Mouse (Mus musculus) kidney, embryonic 15.5 days (tissue): ENCODE data around the gene Vwa3a. TPM values are rescaled to one million over a fixed set of nuclear protein-coding genes. Genes with fewer than 3 reads are reported as not detected.

Experiments used
- ATAC-seq: fragments of 200-750 bp; cut with Nextera tagmentation; replicated peaks from 2 replicates; pipeline ENCODE4 v1.8.0; 2017; ENCODE audit warnings: moderate TSS enrichment; ENCODE audit not compliant: low FRiP score
- H3K27ac ChIP-seq: fragments of 300-500 bp; sonication (generic); 2 replicates; pipeline ENCODE4 v1.5.1; 2015; ENCODE audit warnings: mild to moderate bottlenecking, inconsistent platforms
- H3K27me3 ChIP-seq: fragments of 300-500 bp; sonication (generic); 2 replicates; pipeline ENCODE4 v1.6.1; 2015; ENCODE audit warnings: inconsistent platforms
- H3K36me3 ChIP-seq: fragments of 300-500 bp; sonication (generic); 2 replicates; pipeline ENCODE4 v1.6.1; 2015; ENCODE audit warnings: inconsistent platforms
- H3K4me1 ChIP-seq: fragments of 300-500 bp; sonication (generic); 2 replicates; pipeline ENCODE4 v1.6.1; 2015; ENCODE audit warnings: inconsistent platforms
- H3K4me2 ChIP-seq: fragments of 300-500 bp; sonication (generic); 2 replicates; pipeline ENCODE4 v1.6.1; 2015; ENCODE audit warnings: moderate library complexity, mild to moderate bottlenecking, inconsistent platforms
- H3K4me3 ChIP-seq: fragments of 300-500 bp; sonication (generic); replicated peaks from 2 replicates; pipeline ENCODE4 v1.5.1; 2015; ENCODE audit warnings: mild to moderate bottlenecking, inconsistent platforms
- H3K9ac ChIP-seq: fragments of 300-500 bp; sonication (generic); 2 replicates; pipeline ENCODE4 v1.6.1; 2015; ENCODE audit warnings: mild to moderate bottlenecking, inconsistent platforms
- H3K9me3 ChIP-seq: fragments of 300-500 bp; sonication (generic); replicated peaks from 2 replicates; pipeline ENCODE4 v1.6.1; 2016; ENCODE audit warnings: inconsistent platforms
- WGBS: fragments of 180-500 bp; shearing (Covaris S2); methylation state at CpG from one replicate; pipeline ENCODE4 v1.1.7; 2015; ENCODE audit warnings: mixed read lengths; 5-methylcytosine and 5-hydroxymethylcytosine counted together
- polyA plus RNA-seq: library from polyadenylated mRNA; unstranded; fragments of >200 nt; fragmentation: Nextera tagmentation; extraction: Ambion mirVana; gene quantifications from 2 replicates; pipeline ENCODE4 v1.2.1, GENCODE M21; 2015

Vwa3a gene
- polyA plus RNA-seq, 1 experiment from 2014 or later = 0.17 TPM

GRCm38 (mm10) chr7:120823248-120823647 lies 84.1 kb downstream of the Vwa3a start:
- H3K36me3 ChIP-seq = no peaks in the 10 kb centered on the region
- no peak overlapping the region for H3K4me3 ChIP-seq
- no peak overlapping the region for H3K4me2 ChIP-seq
- no peak overlapping the region for H3K27ac ChIP-seq
- no peak overlapping the region for H3K9ac ChIP-seq
- 0 out of 2 replicates have a peak, but pooled peaks cover 2% of the 10 kb centered on the region for H3K4me1 ChIP-seq
- WGBS = 24% methylated on average over 5 of the region's 5 CpGs
- 0 out of 2 replicates have a peak, but pooled peaks cover 2% of the 10 kb centered on the region for H3K27me3 ChIP-seq
- no peaks in the 10 kb centered on the region for H3K9me3 ChIP-seq
- 0 out of 2 replicates have a peak, but pooled peaks have one; percentile 31 for ATAC-seq

GRCm38 (mm10) chr7:120825097-120825496 lies 86.0 kb downstream of the Vwa3a start:
- H3K4me1 ChIP-seq = peaks cover 6% of the 10 kb centered on the region
- H3K4me2 ChIP-seq = no peak overlapping the region
- H3K4me3 ChIP-seq = no peak overlapping the region
- H3K36me3 ChIP-seq = no peaks in the 10 kb centered on the region
- 75% methylated on average over 2 of the region's 2 CpGs for WGBS
- peaks cover 2% of the 10 kb centered on the region; the same call in 1 of the 2 replicates for H3K27me3 ChIP-seq
- H3K9me3 ChIP-seq = no peaks in the 10 kb centered on the region
- no peak overlapping the region for H3K27ac ChIP-seq
- no peak overlapping the region for H3K9ac ChIP-seq
- ATAC-seq = no peak

GRCm38 (mm10) chr7:120826408-120826807 lies 87.3 kb downstream of the Vwa3a start:
- Histone ChIP-seq H3K9ac (no peak overlapping the region), H3K4me3 (no peak overlapping the region), H3K4me1 (peaks cover 19% of the 10 kb centered on the region), H3K27me3 (peaks cover 2% of the 10 kb centered on the region; the same call in 1 of the 2 replicates), H3K4me2 (no peak overlapping the region), H3K27ac (no peak overlapping the region), H3K9me3 (no peaks in the 10 kb centered on the region), H3K36me3 (no peaks in the 10 kb centered on the region)
- WGBS = 17% methylated on average over 3 of the region's 3 CpGs
- ATAC-seq = no peak

GRCm38 (mm10) chr7:120830431-120831381 lies 91.6 kb downstream of the Vwa3a start:
- Histone ChIP-seq H3K4me3 (peak overlapping the region; percentile 70), H3K9me3 (no peaks in the 10 kb centered on the region), H3K36me3 (no peaks in the 10 kb centered on the region), H3K27me3 (peaks cover 9% of the 10 kb centered on the region; the same call in 1 of the 2 replicates), H3K9ac (peak overlapping the region; percentile 51), H3K4me1 (peaks cover 26% of the 10 kb centered on the region), H3K27ac (peak overlapping the region; percentile 86), H3K4me2 (peak overlapping the region; percentile 98)
- under 1% methylated on average over 46 of the region's 46 CpGs for WGBS
- peak; percentile 55 for ATAC-seq

GRCm38 (mm10) chr7:120834426-120834825 lies 95.3 kb downstream of the Vwa3a start:
- 47% methylated on average over 6 of the region's 6 CpGs for WGBS
- Histone ChIP-seq H3K9ac (no peak overlapping the region), H3K4me1 (peaks cover 39% of the 10 kb centered on the region), H3K9me3 (no peaks in the 10 kb centered on the region), H3K27me3 (peaks cover 9% of the 10 kb centered on the region; the same call in 1 of the 2 replicates), H3K4me3 (peak overlapping the region; percentile 77), H3K27ac (peak overlapping the region; percentile 85; the same call in 1 of the 2 replicates), H3K36me3 (no peaks in the 10 kb centered on the region), H3K4me2 (peak overlapping the region; percentile 72)
- ATAC-seq = no peak

GRCm38 (mm10) chr7:120834863-120835372 lies 95.8 kb downstream of the Vwa3a start:
- peaks cover 9% of the 10 kb centered on the region; the same call in 1 of the 2 replicates for H3K27me3 ChIP-seq
- H3K4me3 ChIP-seq = peak overlapping the region; percentile 77
- H3K4me2 ChIP-seq = peak overlapping the region; percentile 72
- ATAC-seq = peak; percentile 79
- H3K36me3 ChIP-seq = no peaks in the 10 kb centered on the region
- peak overlapping the region; percentile 41 for H3K9ac ChIP-seq
- peak overlapping the region; percentile 85 for H3K27ac ChIP-seq
- peaks cover 37% of the 10 kb centered on the region for H3K4me1 ChIP-seq
- 6% methylated on average over 14 of the region's 14 CpGs for WGBS
- H3K9me3 ChIP-seq = no peaks in the 10 kb centered on the region

- Histone ChIP-seq H3K9ac (peak overlapping the region; percentile 59), H3K4me1 (peaks cover 29% of the 10 kb centered on the region), H3K4me2 (peak overlapping the region; percentile 72), H3K27me3 (peaks cover 9% of the 10 kb centered on the region; the same call in 1 of the 2 replicates), H3K27ac (peak overlapping the region; percentile 87), H3K36me3 (no peaks in the 10 kb centered on the region), H3K9me3 (no peaks in the 10 kb centered on the region), H3K4me3 (peak overlapping the region; percentile 77)
- under 1% methylated on average over 41 of the region's 41 CpGs for WGBS
- peak; percentile 88 for ATAC-seq
Observed at GRCm38 (mm10) chr7:120835449-120836359, 96.6 kb downstream of the Vwa3a start.

GRCm38 (mm10) chr7:120836361-120836760 lies 97.2 kb downstream of the Vwa3a start:
- Histone ChIP-seq H3K36me3 (no peaks in the 10 kb centered on the region), H3K4me2 (peak overlapping the region; percentile 72), H3K4me1 (peaks cover 22% of the 10 kb centered on the region), H3K4me3 (peak overlapping the region; percentile 77), H3K27ac (no peak overlapping the region), H3K9me3 (no peaks in the 10 kb centered on the region), H3K27me3 (peaks cover 9% of the 10 kb centered on the region; the same call in 1 of the 2 replicates), H3K9ac (peak overlapping the region; percentile 59; the same call in 1 of the 2 replicates)
- ATAC-seq = no peak
- WGBS = 5% methylated on average over 12 of the region's 12 CpGs

GRCm38 (mm10) chr7:120838436-120839160 lies 99.5 kb downstream of the Vwa3a start:
- no peak for ATAC-seq
- H3K9me3 ChIP-seq = no peaks in the 10 kb centered on the region
- no peak overlapping the region for H3K9ac ChIP-seq
- H3K36me3 ChIP-seq = no peaks in the 10 kb centered on the region
- 39% methylated on average over 5 of the region's 5 CpGs for WGBS
- H3K4me3 ChIP-seq = no peak overlapping the region
- no peak overlapping the region for H3K4me2 ChIP-seq
- H3K4me1 ChIP-seq = peaks cover 23% of the 10 kb centered on the region
- H3K27ac ChIP-seq = peak overlapping the region; percentile 54; the same call in 1 of the 2 replicates
- H3K27me3 ChIP-seq = no peaks in the 10 kb centered on the region

- WGBS = 50% methylated on average over 2 of the region's 2 CpGs
- no peak overlapping the region for H3K4me2 ChIP-seq
- H3K9me3 ChIP-seq = no peaks in the 10 kb centered on the region
- H3K4me3 ChIP-seq = no peak overlapping the region
- no peaks in the 10 kb centered on the region for H3K27me3 ChIP-seq
- H3K4me1 ChIP-seq = peaks cover 29% of the 10 kb centered on the region
- no peak overlapping the region for H3K27ac ChIP-seq
- ATAC-seq = no peak
- H3K9ac ChIP-seq = no peak overlapping the region
- H3K36me3 ChIP-seq = no peaks in the 10 kb centered on the region
Observed at GRCm38 (mm10) chr7:120839786-120840185, 100.7 kb downstream of the Vwa3a start.
